Comparison of ENCODE assay signal across 9 mouse cellular contexts in the genomic region with DNA sequence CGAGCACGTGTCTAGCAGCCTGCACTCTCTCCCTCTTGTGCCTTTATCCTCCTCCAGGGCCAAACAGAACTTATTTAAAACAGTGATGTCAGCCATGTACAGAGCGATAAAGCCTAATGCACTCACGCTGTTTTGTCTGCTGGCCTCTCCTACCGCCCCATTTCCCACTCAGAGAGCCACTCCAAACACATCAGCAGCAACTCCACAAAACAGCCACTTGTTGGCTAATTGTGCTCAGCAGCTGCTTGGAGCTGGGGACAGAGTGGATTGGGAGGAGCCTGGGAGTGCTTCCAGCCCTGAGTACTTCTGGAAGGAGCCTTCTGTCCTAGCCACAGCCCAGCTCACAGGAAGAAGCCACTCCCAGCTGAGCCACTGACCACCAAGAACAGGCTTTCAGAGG. TPM values are rescaled to one million over a fixed set of nuclear protein-coding genes. Genes with fewer than 3 reads are reported as not detected.
A peak's percentile ranks its signal among the peaks of the same experiment; 100 is the strongest.
DNase-seq lines count a peak whose midpoint lies in the region; TF ChIP-seq lines count a peak whose summit lies in the region.
"Had no signal": no experiment of that assay in that cellular context is flagged by ENCODE, and none has a peak within 500 bp of the region (broad histone marks: within the 10 kb centered on the region; RNA-seq: fewer than 3 reads in every experiment).

No protein-coding gene starts in this region.

- no peak for TF ChIP-seq CTCF in layer of hippocampus, adult 2 months (conservative IDR thresholded peaks at IDR 0.05)

- no peak overlapping the region for H3K27ac ChIP-seq in layer of hippocampus, adult 2 months
- H3K27ac ChIP-seq: macrophage had no signal

- no peak overlapping the region for H3K4me3 ChIP-seq in layer of hippocampus, adult 2 months

- DNase-seq in 3134 (ENCODE audit: extremely low read depth, insufficient read length, low spot score), result peak; percentile 52
- peak; percentile 49 for DNase-seq in ZHBTc4 (ENCODE audit: low read depth, low spot score)
- DNase-seq in heart, adult 9 months (ENCODE audit: low spot score in 2 of 2), result peak; percentile 74 to 76
- DNase-seq in lung, postnatal 10 days, result peak; percentile 87
- no peak for DNase-seq in cerebellum, adult 18-20 months
- DNase-seq in T-cell, adult 2 months (ENCODE audit: low spot score), result no peak
- no peak for DNase-seq in kidney, postnatal 25 days
- DNase-seq in layer of hippocampus, adult 2 months (ENCODE audit: low spot score in 2 of 2), result no peak

RNA-seq across cellular contexts. Expression of a gene that starts 35.4 kb away (rescaled TPM):
- 10 to 100 TPM; 41.3 to 42.1 TPM for total RNA-seq in layer of hippocampus, adult 2 months (2021)

Comparison
In these comparisons a context has a peak if more than half of its experiments do, and no peak if none do; other contexts are left out.
1. DNase-seq: peak in 3134 (single experiment), ZHBTc4 (single experiment), heart, adult 9 months (2 of 2) and lung, postnatal 10 days (single experiment); none in cerebellum, adult 18-20 months (0 of 2), T-cell, adult 2 months (single experiment), kidney, postnatal 25 days (0 of 2) and layer of hippocampus, adult 2 months (0 of 2).